Mouse (Mus musculus): ENCODE measurements around the gene Dnal4.

Dnal4 gene

GRCm38 (mm10) chr15:79766168-79766567 is 11.5 kb downstream of the Dnal4 start:
- in situ Hi-C loops (cut with MboI; ENCODE audit: unreplicated experiment in 2 of 2): no loop called here

- in situ Hi-C loops (cut with MboI; ENCODE audit: unreplicated experiment in 2 of 2): no loop called here
These were observed 12.3 kb downstream of the Dnal4 start for GRCm38 (mm10) chr15:79765361-79765760.

GRCm38 (mm10) chr15:79764539-79765267 is 12.9 kb downstream of the Dnal4 start:
- in situ Hi-C loops (cut with MboI; ENCODE audit: unreplicated experiment in 2 of 2): no loop called here

- in situ Hi-C loops (cut with MboI; ENCODE audit: unreplicated experiment in 2 of 2): no loop called here
These were observed 13.9 kb downstream of the Dnal4 start for GRCm38 (mm10) chr15:79763601-79764246.

- in situ Hi-C loops (cut with MboI; ENCODE audit: unreplicated experiment in 2 of 2): no loop called here
These were observed 14.6 kb downstream of the Dnal4 start for GRCm38 (mm10) chr15:79763001-79763400.

- in situ Hi-C loops (cut with MboI; ENCODE audit: unreplicated experiment in 2 of 2): no loop called here
These were observed 16.7 kb downstream of the Dnal4 start for GRCm38 (mm10) chr15:79760956-79761355.

GRCm38 (mm10) chr15:79757118-79757517 is 20.5 kb downstream of the Dnal4 start:
- in situ Hi-C loops (cut with MboI; ENCODE audit: unreplicated experiment in 2 of 2): loop anchor here in 1 of 2 experiments (10.0 kb wide), 1 partner anchor 328 kb away; no protein-coding TSS in a partner anchor

- in situ Hi-C loops (cut with MboI; ENCODE audit: unreplicated experiment in 2 of 2): loop anchor here in 1 of 2 experiments (10.0 kb wide), 1 partner anchor 329 kb away; no protein-coding TSS in a partner anchor
These were observed 21.5 kb downstream of the Dnal4 start for GRCm38 (mm10) chr15:79755977-79756625.

- in situ Hi-C loops (cut with MboI; ENCODE audit: unreplicated experiment in 2 of 2): loop anchor here in 1 of 2 experiments (10.0 kb wide), 1 partner anchor 330 kb away; no protein-coding TSS in a partner anchor
These were observed 22.5 kb downstream of the Dnal4 start for GRCm38 (mm10) chr15:79755176-79755575.

- in situ Hi-C loops (cut with MboI; ENCODE audit: unreplicated experiment in 2 of 2): loop anchor here (5.0 to 10.0 kb wide), 2 partner anchors 188 to 331 kb away; no protein-coding TSS in a partner anchor
These were observed 23.8 kb downstream of the Dnal4 start for GRCm38 (mm10) chr15:79753873-79754272.

GRCm38 (mm10) chr15:79753420-79753752 is 24.3 kb downstream of the Dnal4 start:
- in situ Hi-C loops (cut with MboI; ENCODE audit: unreplicated experiment in 2 of 2): loop anchor here (5.0 to 10.0 kb wide), 2 partner anchors 189 to 331 kb away; no protein-coding TSS in a partner anchor

GRCm38 (mm10) chr15:79752742-79753419 is 24.8 kb downstream of the Dnal4 start:
- in situ Hi-C loops (cut with MboI; ENCODE audit: unreplicated experiment in 2 of 2): loop anchor here (5.0 to 10.0 kb wide), 2 partner anchors 189 to 332 kb away; no protein-coding TSS in a partner anchor

GRCm38 (mm10) chr15:79751772-79752171 is 25.9 kb downstream of the Dnal4 start:
- in situ Hi-C loops (cut with MboI; ENCODE audit: unreplicated experiment in 2 of 2): loop anchor here (5.0 to 10.0 kb wide), 2 partner anchors 191 to 333 kb away; no protein-coding TSS in a partner anchor

GRCm38 (mm10) chr15:79750266-79750665 is 27.4 kb downstream of the Dnal4 start:
- in situ Hi-C loops (cut with MboI; ENCODE audit: unreplicated experiment in 2 of 2): loop anchor here (5.0 to 10.0 kb wide), 2 partner anchors 192 to 335 kb away; no protein-coding TSS in a partner anchor

- in situ Hi-C loops (cut with MboI; ENCODE audit: unreplicated experiment in 2 of 2): no loop called here
These were observed 28.5 kb downstream of the Dnal4 start for GRCm38 (mm10) chr15:79749162-79749561.

- in situ Hi-C loops (cut with MboI; ENCODE audit: unreplicated experiment in 2 of 2): no loop called here
These were observed 29.7 kb downstream of the Dnal4 start for GRCm38 (mm10) chr15:79747998-79748397.

- in situ Hi-C loops (cut with MboI; ENCODE audit: unreplicated experiment in 2 of 2): no loop called here
These were observed 31.8 kb downstream of the Dnal4 start for GRCm38 (mm10) chr15:79745883-79746282.

- in situ Hi-C loops (cut with MboI; ENCODE audit: unreplicated experiment in 2 of 2): no loop called here
These were observed 32.3 kb downstream of the Dnal4 start for GRCm38 (mm10) chr15:79745312-79745711.

- in situ Hi-C loops (cut with MboI; ENCODE audit: unreplicated experiment in 2 of 2): no loop called here
These were observed 32.9 kb downstream of the Dnal4 start for GRCm38 (mm10) chr15:79744742-79745141.

- in situ Hi-C loops (cut with MboI; ENCODE audit: unreplicated experiment in 2 of 2): no loop called here
These were observed 33.6 kb downstream of the Dnal4 start for GRCm38 (mm10) chr15:79744001-79744400.

GRCm38 (mm10) chr15:79742706-79743023 is 35.0 kb downstream of the Dnal4 start:
- in situ Hi-C loops (cut with MboI; ENCODE audit: unreplicated experiment in 2 of 2): no loop called here

All from v-Abl transformed pro-B cells (cell line).